Mouse (Mus musculus) right cerebral cortex, adult 18-20 months (tissue): Measurements from ENCODE around the gene Rpa3.

ENCODE experiments used
- DNase-seq: peaks from one replicate; pipeline ENCODE4 v3.0.0; 2022; ENCODE audit warnings: mixed read lengths

Rpa3 gene

GRCm38 (mm10) chr6:8209047-8209865, 49.7 kb downstream of the Rpa3 start, which contains the start of gene Mios:
Mios (plus strand) TSS chr6:8209222.
- peak; percentile 86 for DNase-seq
